13 mouse cellular contexts compared by ENCODE assay signal in genomic region chr2:25305587-25306359, GRCm38 (mm10). TPM values are rescaled to one million over a fixed set of nuclear protein-coding genes. Genes with fewer than 3 reads are reported as not detected.
DNase-seq lines count a peak whose midpoint lies in the region; ATAC-seq and TF ChIP-seq lines count a peak whose summit lies in the region.
"Had no signal": no experiment of that assay in that cellular context is flagged by ENCODE, and none has a peak within 500 bp of the region (broad histone marks: within the 10 kb centered on the region; RNA-seq: fewer than 3 reads in every experiment).

No protein-coding gene starts in this region.

- WGBS in kidney, embryonic 16.5 days: 49% methylated on average over 14 of the region's 14 CpGs
- whole genome bisulfite sequencing in embryonic facial prominence, embryonic 15.5 days: 45% methylated on average over 14 of the region's 14 CpGs
- 51% methylated on average over 14 of the region's 14 CpGs for WGBS in hindbrain, postnatal 0 days

- H3K4me3 ChIP-seq in kidney, embryonic 16.5 days (ENCODE audit: low read length): peak overlapping the region; percentile 46
- H3K4me3 ChIP-seq in embryonic facial prominence, embryonic 15.5 days (replicated peaks): peak overlapping the region; percentile 43
- H3K4me3 ChIP-seq in hindbrain, postnatal 0 days (ENCODE audit: low read length): peak overlapping the region; percentile 35
- H3K4me3 ChIP-seq in myocyte: no peak overlapping the region

- H3K27ac ChIP-seq in kidney, embryonic 16.5 days (ENCODE audit: low read length): no peak overlapping the region
- no peak overlapping the region for H3K27ac ChIP-seq in embryonic facial prominence, embryonic 15.5 days (replicated peaks)
- no peak overlapping the region for H3K27ac ChIP-seq in hindbrain, postnatal 0 days

- peaks cover 3% of the 10 kb centered on the region; the same call in 1 of the 2 replicates for H3K4me1 ChIP-seq in kidney, embryonic 16.5 days (ENCODE audit: insufficient read depth, low read length)
- H3K4me1 ChIP-seq in embryonic facial prominence, embryonic 15.5 days: peaks cover 9% of the 10 kb centered on the region
- H3K4me1 ChIP-seq in hindbrain, postnatal 0 days (ENCODE audit: insufficient read depth, low read length): peaks cover 6% of the 10 kb centered on the region; the same call in 1 of the 2 replicates

- peak overlapping the region; percentile 85 for H3K4me2 ChIP-seq in kidney, embryonic 16.5 days (replicated peaks; ENCODE audit: low read depth, low read length)
- H3K4me2 ChIP-seq in embryonic facial prominence, embryonic 15.5 days (replicated peaks): peak overlapping the region; percentile 80
- H3K4me2 ChIP-seq in hindbrain, postnatal 0 days (ENCODE audit: low read depth, low read length): peak overlapping the region; percentile 65
- H3K4me2 ChIP-seq in myocyte (ENCODE audit: low read depth): peak overlapping the region; percentile 60

- no peaks in the 10 kb centered on the region for H3K36me3 ChIP-seq in kidney, embryonic 16.5 days (ENCODE audit: insufficient read depth, low read length)
- H3K36me3 ChIP-seq in embryonic facial prominence, embryonic 15.5 days: no peaks in the 10 kb centered on the region
- peaks cover 11% of the 10 kb centered on the region for H3K36me3 ChIP-seq in hindbrain, postnatal 0 days (ENCODE audit: insufficient read depth, low read length)
- no peaks in the 10 kb centered on the region for H3K36me3 ChIP-seq in myocyte (ENCODE audit: control insufficient read depth, insufficient read depth)
- H3K36me3 ChIP-seq: G1E had no signal

- H3K27me3 ChIP-seq in kidney, embryonic 16.5 days (ENCODE audit: insufficient read depth, low read length): peaks cover 61% of the 10 kb centered on the region
- H3K27me3 ChIP-seq in embryonic facial prominence, embryonic 15.5 days: peaks cover 55% of the 10 kb centered on the region
- no peaks in the 10 kb centered on the region for H3K27me3 ChIP-seq in hindbrain, postnatal 0 days (ENCODE audit: insufficient read depth, low read length)
- H3K27me3 ChIP-seq in myocyte (ENCODE audit: control insufficient read depth, insufficient read depth, insufficient read length): peaks cover 51% of the 10 kb centered on the region

- peak overlapping the region; percentile 37; the same call in 1 of the 2 replicates for H3K9ac ChIP-seq in kidney, embryonic 16.5 days (replicated peaks; ENCODE audit: low read length)
- H3K9ac ChIP-seq in embryonic facial prominence, embryonic 15.5 days: 0 out of 2 replicates have a peak overlapping the region, but pooled peaks have one; percentile 15
- peak overlapping the region; percentile 37; the same call in 1 of the 2 replicates for H3K9ac ChIP-seq in hindbrain, postnatal 0 days (replicated peaks; ENCODE audit: low read length)

- H3ac ChIP-seq in myocyte (ENCODE audit: control insufficient read depth, insufficient read length): no peak overlapping the region

- H3K79me2 ChIP-seq in myocyte (ENCODE audit: control insufficient read depth, insufficient read depth): no peaks in the 10 kb centered on the region

- TF ChIP-seq POLR2A in myocyte (IDR thresholded peaks at IDR 0.05; ENCODE audit: insufficient read length, low read depth): no peak

- no peak for ATAC-seq in kidney, embryonic 16.5 days (ENCODE audit: low FRiP score, low TSS enrichment)
- ATAC-seq in embryonic facial prominence, embryonic 15.5 days (ENCODE audit: insufficient number of reproducible peaks, low FRiP score, low TSS enrichment, low read depth): no peak
- ATAC-seq in hindbrain, postnatal 0 days: no peak

- no peak for DNase-seq in kidney, adult 11 months
- DNase-seq in hindbrain, postnatal 0 days (ENCODE audit: low spot score): no peak
- DNase-seq in gastrocnemius, postnatal 36 days: no peak
- DNase-seq in spleen, postnatal 4 days (ENCODE audit: low spot score in 2 of 2): no peak
- no peak for DNase-seq in urinary bladder, postnatal 36 days (ENCODE audit: low spot score in 2 of 2)
- DNase-seq: gastrocnemius, postnatal 10 days; thymus, postnatal 36 days had no signal

- no peak for TF ChIP-seq CTCF in hindbrain, postnatal 0 days (IDR thresholded peaks at IDR 0.05; ENCODE audit: low read depth)

- intact Hi-C loops in gastrocnemius, postnatal 36 days (cut with DNase I): no loop called here

- no peaks in the 10 kb centered on the region for H3K9me3 ChIP-seq in kidney, embryonic 16.5 days (ENCODE audit: low read length)
- H3K9me3 ChIP-seq in embryonic facial prominence, embryonic 15.5 days (replicated peaks): no peaks in the 10 kb centered on the region
- no peaks in the 10 kb centered on the region for H3K9me3 ChIP-seq in hindbrain, postnatal 0 days (ENCODE audit: low read length)
- H3K9me3 ChIP-seq: G1E had no signal

TF ChIP-seq in myocyte, 11 proteins besides CTCF, POLR2A, EP300 and RAD21:
- TF ChIP-seq REST (IDR thresholded peaks at IDR 0.05; ENCODE audit: insufficient read depth, insufficient read length): no peak
- no peak for TF ChIP-seq MYOG (IDR thresholded peaks at IDR 0.05; ENCODE audit: control insufficient read depth in 1 of 3, insufficient read depth in 1 of 3, insufficient read length in 2 of 3, low read depth in 2 of 3)
- TF ChIP-seq USF1 (IDR thresholded peaks at IDR 0.05; ENCODE audit: low read depth): no peak
- no peak for TF ChIP-seq TCF12 (IDR thresholded peaks at IDR 0.05; ENCODE audit: insufficient read depth, poor library complexity, severe bottlenecking)
- no peak for TF ChIP-seq E2F4 (IDR thresholded peaks at IDR 0.05; ENCODE audit: insufficient read depth)
- TF ChIP-seq CEBPB (IDR thresholded peaks at IDR 0.05; ENCODE audit: insufficient read depth, poor library complexity, severe bottlenecking): no peak
- no peak for TF ChIP-seq MYOD1 (IDR thresholded peaks at IDR 0.05; ENCODE audit: control insufficient read depth in 1 of 3, insufficient read length in 2 of 3, low read depth in 2 of 3)
- TF ChIP-seq SRF (IDR thresholded peaks at IDR 0.05; ENCODE audit: control insufficient read depth, insufficient read length, low read depth): no peak
- no peak for TF ChIP-seq TCF3 (IDR thresholded peaks at IDR 0.05; ENCODE audit: insufficient read length, low read depth)
- no peak for TF ChIP-seq MAX (IDR thresholded peaks at IDR 0.05; ENCODE audit: low read depth)
- TF ChIP-seq POLR2AphosphoS2 (IDR thresholded peaks at IDR 0.05; ENCODE audit: insufficient read length, low read depth): no peak

RNA-seq across cellular contexts. Expression of gene Grin1, which starts 13.2 kb away (rescaled TPM):
- 0.22 and 0.60 TPM in 2 replicates for polyA plus RNA-seq in kidney, embryonic 16.5 days (2015; fragmentation: Nextera tagmentation; extraction: Ambion mirVana)
- 0.33 and 0.71 TPM in 2 replicates for polyA plus RNA-seq in embryonic facial prominence, embryonic 15.5 days (2015; fragmentation: Nextera tagmentation; extraction: Ambion mirVana)
- 146 and 156 TPM in 2 replicates for total RNA-seq in hindbrain, postnatal 0 days (2014; rRNA removed)
- polyA plus RNA-seq in hindbrain, postnatal 0 days (2015; fragmentation: Nextera tagmentation; extraction: Ambion mirVana): 69.5 and 75.7 TPM in 2 replicates
- 0.12 TPM for polyA plus RNA-seq in myocyte (2012; fragmentation: generic; extraction: Trizol)
- not detected for total RNA-seq in gastrocnemius, postnatal 36 days (2021)
- total RNA-seq: neutrophil, adult 5-6 weeks had no signal

RNA-seq across cellular contexts. Expression of gene Lrrc26, which starts 16.1 kb away (rescaled TPM):
- not detected in 2 replicates for polyA plus RNA-seq in kidney, embryonic 16.5 days (2015; fragmentation: Nextera tagmentation; extraction: Ambion mirVana)
- polyA plus RNA-seq in embryonic facial prominence, embryonic 15.5 days (2015; fragmentation: Nextera tagmentation; extraction: Ambion mirVana): 4.9 and 5.2 TPM in 2 replicates
- 1.0 TPM in 1 of 2 replicates, not detected in the other for total RNA-seq in hindbrain, postnatal 0 days (2014; rRNA removed)
- polyA plus RNA-seq in hindbrain, postnatal 0 days (2015; fragmentation: Nextera tagmentation; extraction: Ambion mirVana): 0.20 and 0.44 TPM in 2 replicates
- polyA plus RNA-seq in myocyte (2012; fragmentation: generic; extraction: Trizol): 1.6 TPM
- not detected for total RNA-seq in gastrocnemius, postnatal 36 days (2021)
- total RNA-seq: G1E; left cerebral cortex, adult 8-10 months; neutrophil, adult 5-6 weeks had no signal
- polyA plus RNA-seq: G1E had no signal

RNA-seq across cellular contexts. Expression of gene Tmem210, which starts 17.8 kb away (rescaled TPM):
- not detected in 2 replicates for polyA plus RNA-seq in kidney, embryonic 16.5 days (2015; fragmentation: Nextera tagmentation; extraction: Ambion mirVana)
- not detected in 2 replicates for polyA plus RNA-seq in embryonic facial prominence, embryonic 15.5 days (2015; fragmentation: Nextera tagmentation; extraction: Ambion mirVana)
- not detected in 2 replicates for total RNA-seq in hindbrain, postnatal 0 days (2014; rRNA removed)
- polyA plus RNA-seq in hindbrain, postnatal 0 days (2015; fragmentation: Nextera tagmentation; extraction: Ambion mirVana): not detected in 2 replicates
- polyA plus RNA-seq in myocyte (2012; fragmentation: generic; extraction: Trizol): 0.40 TPM
- total RNA-seq in gastrocnemius, postnatal 36 days (2021): not detected
- total RNA-seq: G1E; gastrocnemius, postnatal 10 days; left cerebral cortex, adult 8-10 months; neutrophil, adult 5-6 weeks had no signal
- polyA plus RNA-seq: G1E had no signal

RNA-seq across cellular contexts. Expression of gene Man1b1, which starts 26.4 kb away (rescaled TPM):
- polyA plus RNA-seq in kidney, embryonic 16.5 days (2015; fragmentation: Nextera tagmentation; extraction: Ambion mirVana): 53.7 and 57.5 TPM in 2 replicates
- 54.4 and 55.5 TPM in 2 replicates for polyA plus RNA-seq in embryonic facial prominence, embryonic 15.5 days (2015; fragmentation: Nextera tagmentation; extraction: Ambion mirVana)
- 52.6 and 67.9 TPM in 2 replicates for total RNA-seq in hindbrain, postnatal 0 days (2014; rRNA removed)
- 46.7 and 49.7 TPM in 2 replicates for polyA plus RNA-seq in hindbrain, postnatal 0 days (2015; fragmentation: Nextera tagmentation; extraction: Ambion mirVana)
- 46.3 TPM for polyA plus RNA-seq in myocyte (2012; fragmentation: generic; extraction: Trizol)
- 10 to 100 TPM; 11.9 to 15.0 TPM for total RNA-seq in gastrocnemius, postnatal 36 days (2021)

RNA-seq across cellular contexts. Expression of gene Anapc2, which starts 33.5 kb away (rescaled TPM):
- polyA plus RNA-seq in kidney, embryonic 16.5 days (2015; fragmentation: Nextera tagmentation; extraction: Ambion mirVana): 146 and 152 TPM in 2 replicates
- 134 and 136 TPM in 2 replicates for polyA plus RNA-seq in embryonic facial prominence, embryonic 15.5 days (2015; fragmentation: Nextera tagmentation; extraction: Ambion mirVana)
- total RNA-seq in hindbrain, postnatal 0 days (2014; rRNA removed): 26.1 and 46.7 TPM in 2 replicates
- 101 and 105 TPM in 2 replicates for polyA plus RNA-seq in hindbrain, postnatal 0 days (2015; fragmentation: Nextera tagmentation; extraction: Ambion mirVana)
- polyA plus RNA-seq in myocyte (2012; fragmentation: generic; extraction: Trizol): 97.9 TPM
- 10 to 100 TPM; 27.0 to 27.8 TPM for total RNA-seq in gastrocnemius, postnatal 36 days (2021)

Comparison
In these comparisons a context has a peak if more than half of its experiments do, and no peak if none do; other contexts are left out.
1. RNA of gene Grin1, which starts 13.2 kb away (polyA plus RNA-seq): 69.5 to 75.7 TPM in hindbrain, postnatal 0 days; 0.33 to 0.71 TPM in embryonic facial prominence, embryonic 15.5 days, 0.22 to 0.60 TPM in kidney, embryonic 16.5 days and 0.12 TPM in myocyte (single experiment); every median in the first group is over 10 times any median in the second.
2. Peak in every context shown above with its lines, with median percentiles within 50 percentile points of each other: H3K4me2 ChIP-seq and H3K9ac ChIP-seq.